Mouse (Mus musculus): ENCODE data around the gene Lpar2. TPM values are rescaled to one million over a fixed set of nuclear protein-coding genes. Genes with fewer than 3 reads are reported as not detected.
A peak's percentile ranks its signal among the peaks of the same experiment; 100 is the strongest.

The Lpar2 gene
- total and polyA plus RNA-seq, 3 experiments: 0.77 to 2.8 TPM; not detected in 1

DNA sequence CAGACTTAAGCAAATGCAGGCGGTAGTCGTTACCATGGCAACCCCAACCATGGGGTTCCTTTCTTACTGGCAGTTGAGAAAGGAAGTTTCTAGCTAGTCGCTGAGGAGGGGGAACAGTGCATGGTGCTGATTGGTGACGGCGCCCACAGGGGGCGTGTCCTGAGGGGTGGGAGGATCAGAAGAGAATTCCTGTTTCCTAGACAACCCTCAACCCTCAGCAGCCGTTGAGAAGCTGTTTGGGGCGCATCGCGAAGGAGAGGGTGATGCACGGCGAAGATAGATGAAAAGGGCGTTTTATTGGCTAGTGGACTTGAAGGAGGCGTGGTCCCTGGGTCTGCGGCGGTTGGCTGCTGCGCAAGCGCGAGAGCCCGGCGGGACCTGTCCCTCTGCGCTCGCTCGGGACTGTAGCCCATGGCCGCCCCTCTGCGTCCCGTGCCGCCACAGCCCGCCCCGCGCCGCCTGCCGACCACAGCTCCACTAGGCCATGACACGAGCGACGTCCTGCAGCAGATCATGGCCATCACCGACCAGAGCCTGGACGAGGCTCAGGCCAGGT, 10.1 kb downstream of the Lpar2 start, which contains the start of gene Pbx4:
TSS of gene Pbx4 (plus strand) at position 194 of the 556 bp plus-strand sequence.
- peak within 1 kb of the TSS; percentile 52 for H3K9ac ChIP-seq (ENCODE audit: control insufficient read depth, low read depth, low read length, poor library complexity, severe bottlenecking)
- no peaks in the 10 kb centered on the region for H3K9me3 ChIP-seq (replicated peaks; ENCODE audit: insufficient read depth, low read length)
- no peaks in the 10 kb centered on the region for H3K27me3 ChIP-seq (ENCODE audit: control insufficient read depth in 1 of 2, insufficient read depth in 2 of 2, low read length in 2 of 2)
- H3K4me1 ChIP-seq (ENCODE audit: control insufficient read depth in 1 of 2, insufficient read depth in 2 of 2, low read length in 2 of 2): peaks cover 6 to 11% of the 10 kb centered on the region in 2 experiments; a peak in 3 of 4 replicates
- no peak for TF ChIP-seq POLR2AphosphoS5 (IDR thresholded peaks at IDR 0.05; ENCODE audit: borderline replicate concordance, low read depth, low read length)
- TF ChIP-seq ELF1 (IDR thresholded peaks at IDR 0.05; ENCODE audit: low read depth, low read length): peak; percentile 62
- TF ChIP-seq UBTF (IDR thresholded peaks at IDR 0.05; ENCODE audit: borderline replicate concordance, insufficient read depth, low read depth, low read length): no peak
- peak; percentile 68 for TF ChIP-seq HCFC1 (IDR thresholded peaks at IDR 0.05; ENCODE audit: low read depth, low read length)
- peak in 1 of 2 experiments; percentile 71; a peak in 2 of 4 replicates for TF ChIP-seq EP300 (IDR thresholded peaks at IDR 0.05; ENCODE audit: low read depth in 1 of 2, low read length in 2 of 2)
- TF ChIP-seq TBP (IDR thresholded peaks at IDR 0.05; ENCODE audit: low read depth, low read length): no peak
- TF ChIP-seq SMC3 (IDR thresholded peaks at IDR 0.05; ENCODE audit: low read depth, low read length): no peak
- TF ChIP-seq SIN3A (IDR thresholded peaks at IDR 0.05; ENCODE audit: low read length): peak; percentile 87
- peak; percentile 73 for TF ChIP-seq GATA1 (IDR thresholded peaks at IDR 0.05; ENCODE audit: low read depth, low read length)
- peak; percentile 85 for TF ChIP-seq NRF1 (IDR thresholded peaks at IDR 0.05; ENCODE audit: insufficient read depth, low read depth, low read length, poor library complexity, severe bottlenecking)
- TF ChIP-seq ETS1 (IDR thresholded peaks at IDR 0.05; ENCODE audit: low read depth, low read length): no peak
- TF ChIP-seq MYB (IDR thresholded peaks at IDR 0.05; ENCODE audit: low read depth, low read length): peak; percentile 94
- TF ChIP-seq MAFK (IDR thresholded peaks at IDR 0.05; ENCODE audit: borderline replicate concordance, low read depth, low read length): no peak
- 0 out of 2 replicates have a peak, but pooled peaks have one; percentile 19 for TF ChIP-seq MYC (IDR thresholded peaks at IDR 0.05; ENCODE audit: low read depth, low read length)
- TF ChIP-seq NELFE (IDR thresholded peaks at IDR 0.05; ENCODE audit: low read depth, low read length): peak; percentile 76
- TF ChIP-seq RCOR1 (IDR thresholded peaks at IDR 0.05; ENCODE audit: low read depth, low read length): peak; percentile 73
- peak; percentile 72; the same call in 1 of the 2 replicates for TF ChIP-seq MXI1 (IDR thresholded peaks at IDR 0.05; ENCODE audit: low read depth, low read length)
- peak; percentile 49 to 63; a peak in 3 of 4 replicates for TF ChIP-seq POLR2A (IDR thresholded peaks at IDR 0.05; ENCODE audit: control insufficient read depth in 1 of 2, insufficient read depth in 1 of 2, low read depth in 1 of 2, low read length in 2 of 2, poor library complexity in 1 of 2)
- no peak for TF ChIP-seq ZKSCAN1 (IDR thresholded peaks at IDR 0.05; ENCODE audit: low read depth, low read length)
- no peak for TF ChIP-seq BHLHE40 (IDR thresholded peaks at IDR 0.05; ENCODE audit: borderline replicate concordance, low read depth, low read length)
- TF ChIP-seq POLR2AphosphoS2 (IDR thresholded peaks at IDR 0.05; ENCODE audit: low read length): 0 out of 2 replicates have a peak, but pooled peaks have one; percentile 48
- TF ChIP-seq ZMIZ1 (IDR thresholded peaks at IDR 0.05; ENCODE audit: low read depth, low read length): no peak
- peak within 1 kb of the TSS; percentile 3; the same call in 1 of the 2 replicates for H3K27ac ChIP-seq (ENCODE audit: control insufficient read depth, low read depth, low read length)
- peaks cover 0 to 6% of the 10 kb centered on the region in 2 experiments; a peak in 2 of 4 replicates for H3K36me3 ChIP-seq (ENCODE audit: control insufficient read depth in 1 of 2, insufficient read depth in 2 of 2, low read length in 2 of 2)
- 0 out of 2 replicates have a peak, but pooled peaks cover 1% of the 10 kb centered on the region for H3K79me2 ChIP-seq (ENCODE audit: control insufficient read depth, insufficient read depth, low read length, poor library complexity)
- peak within 1 kb of the TSS; percentile 61 to 78 for H3K4me3 ChIP-seq (ENCODE audit: control insufficient read depth in 1 of 2, insufficient read depth in 1 of 2, low read depth in 2 of 2, low read length in 2 of 2)
- DNase-seq (ENCODE audit: low read depth, low spot score): peak; percentile 99

Data from MEL (cell line).